Mouse (Mus musculus) spleen, adult 2 months (tissue): ENCODE measurements around the gene Cox20. TPM values are rescaled to one million over a fixed set of nuclear protein-coding genes. Genes with fewer than 3 reads are reported as not detected.

Experiments
- DNase-seq, 2 experiments: peaks; one replicate each; pipeline versions ENCODE4 v3.0.0 to v3.0.0-alpha.2; 2012 to 2021; ENCODE audit warnings: low spot score in 2 of 2, low read depth in 1 of 2
- H3K27ac ChIP-seq: fragments of 200-500 bp; 2 replicates; pipeline ENCODE4 v1.5.1; 2012; ENCODE audit warnings: low read length, inconsistent platforms; ENCODE audit not compliant: insufficient read depth
- H3K27me3 ChIP-seq: fragments of 200-500 bp; 2 replicates; pipeline ENCODE4 v1.6.1; 2012; ENCODE audit warnings: mild to moderate bottlenecking, moderate library complexity, low read length, inconsistent platforms; ENCODE audit not compliant: control insufficient read depth, insufficient read depth
- H3K36me3 ChIP-seq: fragments of 200-500 bp; 2 replicates; pipeline ENCODE4 v1.6.1; 2012; ENCODE audit warnings: mild to moderate bottlenecking, low read length, inconsistent platforms; ENCODE audit not compliant: control insufficient read depth, insufficient read depth
- H3K4me1 ChIP-seq: fragments of 200-500 bp; 2 replicates; pipeline ENCODE4 v1.6.1; 2011; ENCODE audit warnings: inconsistent platforms; ENCODE audit not compliant: control insufficient read depth, insufficient read depth, insufficient read length
- H3K4me3 ChIP-seq: fragments of 200-500 bp; 2 replicates; pipeline ENCODE4 v1.5.1; 2011; ENCODE audit warnings: mild to moderate bottlenecking, inconsistent platforms; ENCODE audit not compliant: insufficient read depth, insufficient read length; ENCODE audit errors: extremely low read depth
- CTCF ChIP-seq: fragments of 200-500 bp; IDR thresholded peaks from 2 replicates; pipeline ENCODE4 v1.5.1; 2011; ENCODE audit warnings: mild to moderate bottlenecking, inconsistent platforms; ENCODE audit not compliant: insufficient read depth, insufficient read length, insufficient replicate concordance; ENCODE audit errors: extremely low read depth
- POLR2A ChIP-seq: fragments of 200-500 bp; IDR thresholded peaks from 2 replicates; pipeline ENCODE4 v1.6.1; 2011; ENCODE audit warnings: low read depth, low read length, inconsistent platforms
- WGBS: fragments of 180-500 bp; shearing (Covaris S2); methylation state at CpG from one replicate; pipeline ENCODE4 v1.1.7; 2018; 5-methylcytosine and 5-hydroxymethylcytosine counted together
- polyA plus RNA-seq: library from polyadenylated mRNA; depleted of rRNA; stranded (reverse); fragments of >200 nt; gene quantifications from 2 replicates; pipeline ENCODE4 v1.2.3, GENCODE M21; 2012

Gene Cox20
- polyA plus RNA-seq, 1 experiment, result 4.2 TPM

DNA sequence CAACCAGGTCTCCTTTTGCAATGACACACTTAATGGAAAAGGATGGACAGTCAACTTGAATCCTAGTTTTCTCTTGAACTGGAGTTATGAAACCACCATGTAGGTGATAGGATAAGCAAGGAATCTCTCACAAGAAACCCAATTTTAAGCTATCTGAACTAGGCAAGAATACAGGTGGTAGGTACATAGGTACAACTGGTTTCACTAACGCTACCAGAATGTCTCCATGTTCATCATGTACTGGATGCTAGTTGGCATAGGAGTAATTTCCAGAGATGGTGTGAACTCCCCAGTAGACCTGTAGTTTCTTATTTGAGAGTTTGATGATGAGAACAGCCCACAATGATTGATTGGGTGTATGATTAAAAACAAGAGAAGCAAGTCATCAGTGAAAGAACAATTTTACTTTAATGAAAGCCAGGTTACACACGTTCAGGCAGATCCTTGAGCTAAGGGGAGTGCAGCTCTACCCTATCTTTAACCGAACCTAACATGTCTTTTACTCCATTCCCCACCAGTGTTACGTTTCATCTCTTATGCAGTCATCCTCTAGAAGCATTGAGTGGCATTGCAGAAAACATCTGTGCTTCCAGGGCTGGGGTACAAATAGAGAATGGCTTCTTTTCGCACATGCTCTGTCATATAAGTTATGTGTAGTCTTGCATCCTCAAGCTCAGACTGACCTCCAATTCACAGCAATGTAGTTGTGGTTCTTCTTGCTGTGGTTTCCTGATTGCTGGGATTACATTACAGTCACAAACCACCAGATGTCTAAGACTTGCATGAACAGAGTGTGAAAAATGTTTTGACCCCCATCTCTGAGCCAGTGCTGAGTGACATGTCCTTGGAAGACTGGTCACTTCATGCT, 2.0 kb downstream of the Cox20 start:
- Histone ChIP-seq H3K36me3 (peaks cover 25% of the 10 kb centered on the region), H3K4me1 (peaks cover 5% of the 10 kb centered on the region), H3K27ac (no peak overlapping the region; the same call in 1 of the 2 replicates), H3K27me3 (no peaks in the 10 kb centered on the region), H3K4me3 (no peak overlapping the region)
- TF ChIP-seq CTCF (no peak), POLR2A (no peak)
- DNase-seq, result no peak
- 41% methylated on average over 5 of the region's 5 CpGs for WGBS

DNA sequence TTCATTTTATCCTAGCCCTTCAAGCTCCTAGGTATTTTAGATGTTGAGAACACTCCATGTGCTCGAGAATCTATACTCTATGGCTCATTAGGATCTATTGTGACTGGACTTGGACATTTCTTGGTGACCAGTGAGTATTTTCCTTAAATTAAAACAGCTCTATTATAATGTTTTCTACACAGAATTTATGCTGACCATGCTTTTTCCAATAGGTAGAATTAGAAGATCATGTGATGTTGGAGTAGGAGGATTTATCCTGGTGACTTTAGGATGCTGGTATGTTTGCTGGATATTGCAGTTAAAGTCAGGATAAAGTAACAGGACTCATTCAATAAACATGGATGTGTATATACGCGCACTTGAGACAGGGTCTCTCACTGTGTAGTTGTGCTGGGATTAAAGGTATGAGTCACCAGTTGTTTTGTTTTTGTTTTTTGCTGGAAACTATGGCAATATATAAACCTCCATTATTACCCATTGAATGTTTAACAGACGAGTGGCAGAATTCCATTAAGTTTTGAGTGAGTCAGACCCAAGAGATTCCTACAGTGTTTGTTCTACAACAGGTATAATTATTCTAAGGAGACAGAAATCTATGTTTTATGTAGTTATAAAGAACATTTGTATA, 2.9 kb downstream of the Cox20 start:
- DNase-seq, result no peak
- Histone ChIP-seq H3K36me3 (peaks cover 27% of the 10 kb centered on the region), H3K27ac (no peak overlapping the region), H3K4me1 (peaks cover 5% of the 10 kb centered on the region), H3K27me3 (no peaks in the 10 kb centered on the region), H3K4me3 (no peak overlapping the region)
- 77% methylated on average over 4 of the region's 4 CpGs for WGBS
- no peak for TF ChIP-seq POLR2A
- TF ChIP-seq CTCF, result no peak

GRCm38 (mm10) chr1:178323235-178323634, 4.3 kb downstream of the Cox20 start:
- 91% methylated on average over 1 of the region's 1 CpGs for WGBS
- no peak overlapping the region for H3K4me3 ChIP-seq
- H3K4me1 ChIP-seq, result peaks cover 5% of the 10 kb centered on the region
- H3K27me3 ChIP-seq, result no peaks in the 10 kb centered on the region
- TF ChIP-seq POLR2A (no peak), CTCF (no peak)
- no peak for DNase-seq
- H3K27ac ChIP-seq, result no peak overlapping the region
- H3K36me3 ChIP-seq, result peaks cover 30% of the 10 kb centered on the region

- H3K36me3 ChIP-seq, result peaks cover 34% of the 10 kb centered on the region
- H3K4me3 ChIP-seq, result no peak overlapping the region
- WGBS, result 98% methylated on average over 1 of the region's 1 CpGs
- H3K27ac ChIP-seq, result no peak overlapping the region
- peaks cover 5% of the 10 kb centered on the region for H3K4me1 ChIP-seq
- no peak for DNase-seq
- H3K27me3 ChIP-seq, result no peaks in the 10 kb centered on the region
- TF ChIP-seq CTCF, result no peak
- no peak for TF ChIP-seq POLR2A
Observed at GRCm38 (mm10) chr1:178324568-178324967, 5.6 kb downstream of the Cox20 start.

GRCm38 (mm10) chr1:178326357-178326756, 7.4 kb downstream of the Cox20 start:
- Histone ChIP-seq H3K4me3 (no peak overlapping the region), H3K36me3 (peaks cover 43% of the 10 kb centered on the region), H3K27me3 (no peaks in the 10 kb centered on the region), H3K4me1 (peaks cover under 1% of the 10 kb centered on the region; the same call in 1 of the 2 replicates), H3K27ac (no peak overlapping the region)
- TF ChIP-seq CTCF (no peak), POLR2A (no peak)
- 87% methylated on average over 1 of the region's 1 CpGs for WGBS
- no peak for DNase-seq

DNA sequence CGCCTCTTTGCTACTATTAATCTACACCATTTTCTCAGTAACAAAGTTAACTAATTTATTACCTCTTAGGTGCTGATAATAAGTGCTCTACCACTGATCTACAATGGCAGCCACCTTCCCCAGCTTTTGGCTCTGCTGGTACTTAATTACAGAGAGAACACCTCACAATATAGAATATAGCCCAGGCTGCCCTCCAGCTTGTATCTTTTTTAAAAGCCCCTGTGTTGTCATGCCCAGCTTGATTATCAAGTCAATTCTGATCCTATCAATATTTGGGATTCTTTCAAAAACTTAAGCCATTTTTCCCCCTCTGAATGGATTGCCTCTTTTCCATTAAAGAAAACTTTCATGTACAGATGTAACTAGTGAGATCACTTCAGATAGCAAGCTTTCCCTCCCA, 8.0 kb downstream of the Cox20 start:
- WGBS, result 84% methylated on average over 1 of the region's 1 CpGs
- no peak for DNase-seq
- H3K4me1 ChIP-seq, result no peaks in the 10 kb centered on the region
- peaks cover 45% of the 10 kb centered on the region for H3K36me3 ChIP-seq
- TF ChIP-seq CTCF (no peak), POLR2A (no peak)
- no peak overlapping the region for H3K4me3 ChIP-seq
- H3K27ac ChIP-seq, result no peak overlapping the region
- no peaks in the 10 kb centered on the region for H3K27me3 ChIP-seq
